Mouse (Mus musculus): ENCODE measurements around the gene Dennd6b. TPM values are rescaled to one million over a fixed set of nuclear protein-coding genes. Genes with fewer than 3 reads are reported as not detected.

Gene Dennd6b
- total and polyA plus RNA-seq, 3 experiments: 4.1 to 9.1 (median 9.0) TPM

- no peak for DNase-seq (ENCODE audit: extremely low read depth)
- Histone ChIP-seq H3K4me3 (replicated peaks in 1 of 3; ENCODE audit: low read depth in 2 of 3, low read length in 2 of 3, poor library complexity in 1 of 3) (no peak overlapping the region), H3K9ac (ENCODE audit: insufficient read depth, low read depth) (no peak overlapping the region), H3K36me3 (replicated peaks in 1 of 2; ENCODE audit: control insufficient read depth in 1 of 2, insufficient read depth in 1 of 2, low read length in 1 of 2) (no peaks in the 10 kb centered on the region), H3K4me1 (ENCODE audit: control insufficient read depth in 1 of 2, insufficient read depth in 2 of 2) (peaks cover 0 to 10% of the 10 kb centered on the region in 2 experiments; a peak in 2 of 4 replicates), H3K9me3 (replicated peaks; ENCODE audit: low read length) (no peaks in the 10 kb centered on the region), H3K79me2 (replicated peaks; ENCODE audit: control insufficient read depth, extremely low read depth, insufficient read depth, poor library complexity, severe bottlenecking) (no peaks in the 10 kb centered on the region), H3K4me2 (ENCODE audit: insufficient read depth, low read depth, poor library complexity, severe bottlenecking) (no peak overlapping the region), H3K27me3 (replicated peaks) (peaks cover 77% of the 10 kb centered on the region), H3K27ac (ENCODE audit: insufficient read depth, low read depth) (no peak overlapping the region)
- in situ Hi-C loops (cut with MboI; ENCODE audit: low pct_ligation_motif_present, low pct_unique_long_range_greater_than_20kb, low sequenced_read_pairs) (no loop called here), dilution Hi-C loops (cut with MboI; ENCODE audit: extremely low pct_ligation_motif_present, extremely low pct_unique_long_range_greater_than_20kb, low sequenced_read_pairs) (no loop called here)
- TF ChIP-seq NELFE (IDR thresholded peaks at IDR 0.05; ENCODE audit: low read depth, low read length): no peak
- TF ChIP-seq UBTF (IDR thresholded peaks at IDR 0.05; ENCODE audit: low read depth, low read length): no peak
- no peak for TF ChIP-seq ZMIZ1 (IDR thresholded peaks at IDR 0.05; ENCODE audit: low read depth, low read length)
- no peak for TF ChIP-seq E2F4 (IDR thresholded peaks at IDR 0.05; ENCODE audit: insufficient replicate concordance, low read depth, low read length)
- no peak for TF ChIP-seq TBP (conservative IDR thresholded peaks at IDR 0.05; ENCODE audit: low read depth, low read length)
- TF ChIP-seq POLR2AphosphoS2 (IDR thresholded peaks at IDR 0.05; ENCODE audit: low read depth, low read length): no peak
- no peak for TF ChIP-seq MEF2A (IDR thresholded peaks at IDR 0.05; ENCODE audit: borderline replicate concordance, low read depth, low read length)
- no peak for TF ChIP-seq MXI1 (IDR thresholded peaks at IDR 0.05; ENCODE audit: low read depth, low read length)
- no peak for TF ChIP-seq ZKSCAN1 (IDR thresholded peaks at IDR 0.05; ENCODE audit: borderline replicate concordance, low read depth, low read length)
- TF ChIP-seq ELF1 (IDR thresholded peaks at IDR 0.05; ENCODE audit: low read depth, low read length): no peak
- no peak for TF ChIP-seq JUND (conservative IDR thresholded peaks at IDR 0.05; ENCODE audit: low read depth, low read length)
- TF ChIP-seq RAD21 (IDR thresholded peaks at IDR 0.05; ENCODE audit: low read depth, low read length): no peak
- TF ChIP-seq ETS1 (conservative IDR thresholded peaks at IDR 0.05; ENCODE audit: low read depth, low read length): no peak
- no peak for TF ChIP-seq KAT2A (IDR thresholded peaks at IDR 0.05; ENCODE audit: insufficient replicate concordance, low read length)
- no peak for TF ChIP-seq BHLHE40 (IDR thresholded peaks at IDR 0.05; ENCODE audit: low read depth, low read length)
- TF ChIP-seq MAX (IDR thresholded peaks at IDR 0.05; ENCODE audit: low read length): no peak
- TF ChIP-seq MAZ (IDR thresholded peaks at IDR 0.05; ENCODE audit: low read depth, low read length): no peak
- no peak for TF ChIP-seq RCOR1 (conservative IDR thresholded peaks at IDR 0.05; ENCODE audit: low read depth, low read length)
- TF ChIP-seq CHD1 (IDR thresholded peaks at IDR 0.05; ENCODE audit: low read depth, low read length): no peak
- TF ChIP-seq SMC3 (IDR thresholded peaks at IDR 0.05; ENCODE audit: low read depth, low read length): no peak
Measured at GRCm38 (mm10) chr15:89137378-89138045, 58.8 kb downstream of the Dennd6b start.

Data from CH12.LX (cell line).